Mouse (Mus musculus): Measurements from ENCODE around the gene Rbbp6.

DNA sequence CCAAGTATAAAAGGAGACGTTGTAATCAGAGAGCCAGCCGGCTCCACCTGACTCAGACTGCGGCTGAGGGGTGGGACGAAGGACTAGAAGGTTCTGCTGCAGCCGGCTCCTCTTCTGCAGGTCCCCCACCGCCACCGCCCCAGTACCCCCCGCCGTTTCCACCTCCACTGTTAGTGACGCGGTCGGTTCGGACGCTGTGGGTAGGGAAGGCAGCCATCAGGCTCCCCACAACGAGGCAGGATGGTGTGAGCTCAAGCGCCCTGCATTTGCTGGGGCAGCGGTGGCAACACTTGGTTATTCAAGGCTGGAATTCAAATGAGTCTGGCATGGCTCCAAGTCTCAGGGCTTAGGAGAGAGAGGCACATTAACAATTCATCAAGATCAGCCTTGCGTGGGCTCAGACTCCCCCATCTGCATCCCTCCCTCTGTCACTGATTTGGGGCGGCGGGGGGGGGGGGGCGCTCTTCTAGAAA lies 65.3 kb downstream of the Rbbp6 start:
- TF ChIP-seq CTCF (IDR thresholded peaks at IDR 0.05; ENCODE audit: low read depth) (no peak), EP300 (IDR thresholded peaks at IDR 0.05; ENCODE audit: low read depth) (no peak)

All from heart, postnatal 0 days (tissue).